Mouse (Mus musculus) adrenal gland, adult 2 months (tissue): Measurements from ENCODE around the gene Nr1h4. TPM values are rescaled to one million over a fixed set of nuclear protein-coding genes. Genes with fewer than 3 reads are reported as not detected.

Source experiments
- DNase-seq: peaks from one replicate; pipeline ENCODE4 v3.0.0; 2021
- polyA plus RNA-seq: library from polyadenylated mRNA; depleted of rRNA; stranded (reverse); fragments of >200 nt; gene quantifications from 2 replicates; pipeline ENCODE4 v1.2.3, GENCODE M21; 2012
- total RNA-seq, 2 experiments: library from RNA; stranded (reverse); gene quantifications; 2 replicates each; pipeline ENCODE4 v1.2.3; 2021

The Nr1h4 gene
- total and polyA plus RNA-seq, 3 experiments: 8.4 to 23.5 (median 20.3) TPM

DNA sequence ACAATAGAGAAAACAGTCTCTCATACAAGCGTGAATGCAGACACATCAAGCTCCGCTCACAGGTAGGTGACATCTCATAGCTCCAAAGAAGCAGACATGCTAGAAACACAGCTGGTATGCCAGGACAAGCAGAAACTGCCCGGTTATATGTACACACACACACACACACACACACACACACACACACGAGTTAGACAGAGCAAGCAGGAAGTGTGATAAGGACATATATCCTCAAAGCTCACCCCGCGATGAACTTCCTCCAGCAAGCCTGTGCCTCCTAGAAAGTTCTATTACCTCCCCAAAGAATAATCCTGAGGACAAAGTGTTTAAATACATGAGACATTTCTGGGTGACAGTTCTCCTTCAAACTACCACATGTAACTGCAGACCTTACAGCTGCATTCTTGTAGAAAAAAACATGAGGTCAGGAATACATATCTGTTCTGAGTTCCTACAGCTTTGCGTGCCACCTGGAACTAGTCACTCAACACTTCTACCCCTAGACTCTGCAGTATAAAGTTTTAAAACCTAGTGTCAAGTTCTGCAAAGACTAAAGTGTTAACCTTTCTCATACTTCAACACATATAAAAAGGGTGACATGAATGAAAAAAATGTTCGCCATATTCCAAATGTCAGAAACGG is 11.5 kb downstream of the Nr1h4 start:
- no peak for DNase-seq

DNA sequence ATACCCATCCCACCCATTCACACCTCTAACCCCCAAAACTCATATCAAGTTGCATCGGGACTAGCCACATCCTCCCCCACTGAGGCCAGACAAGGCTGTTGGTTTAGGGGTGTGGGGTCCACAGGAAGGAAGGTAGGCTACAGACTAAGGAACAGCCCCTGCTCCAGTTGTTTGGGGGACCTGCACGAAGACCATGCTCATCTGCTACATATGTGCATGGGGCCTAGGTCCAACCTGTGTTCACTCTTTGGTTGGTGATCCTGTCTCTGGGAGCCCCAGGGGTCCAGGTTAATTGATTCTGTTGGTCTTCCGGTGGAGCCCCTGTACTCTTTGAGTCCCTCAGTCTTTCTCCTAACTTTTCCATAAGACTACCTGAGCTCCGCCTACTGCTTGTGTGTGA is 13.0 kb downstream of the Nr1h4 start:
- DNase-seq: no peak

- peak; percentile 17 for DNase-seq
Observed at GRCm38 (mm10) chr10:89519226-89519625, 14.2 kb downstream of the Nr1h4 start.

DNA sequence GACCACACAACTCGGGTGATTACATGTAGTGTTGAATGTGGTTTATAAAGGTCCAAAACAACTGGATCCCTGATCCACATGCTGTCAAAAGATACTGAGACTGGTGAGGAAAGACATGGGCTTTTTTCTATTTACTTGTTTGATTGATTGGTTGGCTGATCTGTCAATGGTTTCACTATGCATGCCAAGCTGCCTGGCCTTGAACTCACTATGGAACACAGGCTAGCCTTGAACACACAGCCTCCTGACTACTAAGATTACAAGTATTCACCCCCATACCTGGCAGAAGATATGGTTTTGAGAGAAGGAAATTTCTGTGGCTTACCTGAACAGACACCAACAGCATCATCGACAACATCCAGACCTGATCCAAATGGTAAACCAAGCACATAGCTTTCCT is 15.0 kb downstream of the Nr1h4 start:
- DNase-seq: peak; percentile 29

- peak; percentile 30 for DNase-seq
Observed at GRCm38 (mm10) chr10:89515813-89516212, 17.6 kb downstream of the Nr1h4 start.

GRCm38 (mm10) chr10:89512562-89512961 is 20.8 kb downstream of the Nr1h4 start:
- no peak for DNase-seq

- DNase-seq: no peak
Observed at GRCm38 (mm10) chr10:89510547-89510946, 22.8 kb downstream of the Nr1h4 start.

DNA sequence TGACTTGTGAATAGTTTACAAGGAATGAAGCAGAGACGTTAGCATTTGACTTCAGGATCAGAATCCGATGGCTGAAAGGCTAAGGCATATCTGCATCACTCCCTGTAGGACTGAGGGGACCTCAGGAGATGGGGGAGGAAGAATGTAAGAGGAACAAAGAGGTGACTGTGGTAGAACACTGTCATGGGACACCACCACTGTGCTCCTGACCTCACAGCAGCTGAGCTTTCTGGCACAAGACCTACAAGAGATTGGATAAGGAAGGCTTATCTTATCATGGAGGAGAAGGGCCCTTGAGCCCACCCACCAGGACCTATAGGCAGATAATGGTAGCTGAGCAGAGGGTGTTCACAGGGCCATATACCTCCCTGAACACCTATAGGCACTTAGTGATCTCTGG is 24.8 kb downstream of the Nr1h4 start:
- DNase-seq: no peak

DNA sequence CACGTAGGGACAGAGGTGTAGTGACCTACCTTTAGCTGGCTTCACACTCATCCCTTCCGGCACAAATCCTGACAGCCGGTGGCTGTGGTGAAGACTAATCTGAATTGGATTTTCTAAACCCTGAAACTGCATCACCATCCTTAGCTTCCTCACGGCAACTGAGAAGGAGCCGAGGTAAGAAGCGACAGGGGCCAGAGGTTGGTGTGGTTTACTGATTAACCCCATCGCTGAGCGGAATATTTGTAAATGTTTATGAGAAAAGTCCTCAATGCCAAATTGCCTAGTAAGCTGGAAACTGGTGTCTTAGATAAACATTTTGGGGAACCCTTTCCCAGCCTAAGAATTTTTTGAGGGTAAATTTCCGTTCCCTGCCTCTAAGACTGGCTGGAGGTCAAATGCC is 26.9 kb downstream of the Nr1h4 start:
- DNase-seq: no peak

- DNase-seq: no peak
Observed at GRCm38 (mm10) chr10:89505592-89505955, 27.8 kb downstream of the Nr1h4 start.

DNA sequence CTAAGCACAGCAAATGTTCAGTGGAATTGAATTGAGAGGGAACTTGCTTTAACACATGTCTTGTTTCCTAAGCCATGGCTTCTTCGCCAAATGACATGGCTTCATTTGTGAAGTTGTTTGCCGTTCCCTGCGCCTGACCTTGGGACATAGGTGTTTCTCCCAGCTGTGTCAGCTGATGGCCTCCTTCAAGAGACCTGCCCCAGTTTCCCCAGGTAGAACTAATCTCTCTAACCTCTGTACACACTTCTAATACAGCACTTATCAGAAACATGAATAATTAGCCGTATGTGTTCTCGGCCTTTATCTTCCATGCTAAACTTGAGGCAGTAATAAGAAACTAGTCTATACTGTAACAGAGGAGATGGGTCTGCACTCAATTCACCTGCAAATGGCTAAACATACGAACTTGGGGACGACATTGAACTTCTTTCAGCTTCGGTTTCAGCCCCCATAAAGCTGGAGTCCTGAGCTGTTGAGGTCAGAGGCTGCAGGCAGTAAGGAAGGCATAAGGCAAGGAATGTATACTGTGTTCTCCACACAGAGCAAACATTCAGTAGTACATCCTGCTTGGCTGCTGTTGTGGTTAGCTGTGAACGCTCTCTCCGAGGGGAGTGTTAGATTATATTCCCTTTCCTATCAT is 28.3 kb downstream of the Nr1h4 start:
- no peak for DNase-seq

- DNase-seq: no peak
Observed at GRCm38 (mm10) chr10:89502986-89503560, 30.3 kb downstream of the Nr1h4 start.

GRCm38 (mm10) chr10:89501902-89502301 is 31.5 kb downstream of the Nr1h4 start:
- no peak for DNase-seq

- no peak for DNase-seq
Observed at GRCm38 (mm10) chr10:89495537-89495936, 37.8 kb downstream of the Nr1h4 start.

DNA sequence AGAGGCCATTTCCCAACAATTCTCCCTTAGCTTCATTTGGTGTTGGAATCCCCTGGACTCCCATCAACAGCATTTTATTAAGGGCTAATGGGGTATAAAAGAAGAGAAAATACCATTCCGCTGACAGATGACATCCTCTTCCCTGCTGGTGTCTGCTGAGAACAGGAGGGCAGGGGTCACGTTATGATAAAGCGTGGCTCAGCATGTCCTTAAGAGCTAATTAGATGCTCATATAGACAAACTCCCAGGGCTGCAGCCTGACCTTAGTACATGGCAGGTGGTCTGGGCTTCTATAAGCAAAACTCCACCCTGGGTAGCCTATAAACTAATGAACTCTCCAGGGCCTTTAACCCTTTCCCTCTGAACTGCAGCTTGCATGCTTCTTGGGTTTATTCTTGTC is 42.1 kb downstream of the Nr1h4 start:
- DNase-seq: no peak

GRCm38 (mm10) chr10:89490250-89490649 is 43.1 kb downstream of the Nr1h4 start:
- DNase-seq: peak; percentile 27

- DNase-seq: no peak
Observed at GRCm38 (mm10) chr10:89489459-89489858, 43.9 kb downstream of the Nr1h4 start.

- DNase-seq: peak; percentile 62
Observed at GRCm38 (mm10) chr10:89486995-89487742, 46.2 kb downstream of the Nr1h4 start.

DNA sequence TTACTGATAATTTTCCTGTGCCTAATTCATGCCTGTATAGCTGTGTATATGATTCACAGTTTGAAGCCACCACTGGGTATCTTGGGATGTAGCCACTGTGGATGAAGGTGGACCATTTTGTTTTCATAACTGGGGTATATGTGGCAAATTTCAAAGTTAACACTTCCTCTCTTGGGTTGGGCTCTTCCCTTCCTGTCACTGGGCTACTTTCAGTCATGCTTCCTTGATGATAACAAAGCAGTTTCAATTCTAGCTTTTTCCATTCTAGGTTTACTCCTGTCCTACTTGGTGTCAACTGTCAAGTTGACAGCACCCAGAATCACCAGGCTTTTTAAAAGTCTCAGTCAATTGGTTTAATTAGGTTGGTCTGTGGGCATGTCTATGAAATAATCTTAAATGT is 48.5 kb downstream of the Nr1h4 start:
- no peak for DNase-seq

DNA sequence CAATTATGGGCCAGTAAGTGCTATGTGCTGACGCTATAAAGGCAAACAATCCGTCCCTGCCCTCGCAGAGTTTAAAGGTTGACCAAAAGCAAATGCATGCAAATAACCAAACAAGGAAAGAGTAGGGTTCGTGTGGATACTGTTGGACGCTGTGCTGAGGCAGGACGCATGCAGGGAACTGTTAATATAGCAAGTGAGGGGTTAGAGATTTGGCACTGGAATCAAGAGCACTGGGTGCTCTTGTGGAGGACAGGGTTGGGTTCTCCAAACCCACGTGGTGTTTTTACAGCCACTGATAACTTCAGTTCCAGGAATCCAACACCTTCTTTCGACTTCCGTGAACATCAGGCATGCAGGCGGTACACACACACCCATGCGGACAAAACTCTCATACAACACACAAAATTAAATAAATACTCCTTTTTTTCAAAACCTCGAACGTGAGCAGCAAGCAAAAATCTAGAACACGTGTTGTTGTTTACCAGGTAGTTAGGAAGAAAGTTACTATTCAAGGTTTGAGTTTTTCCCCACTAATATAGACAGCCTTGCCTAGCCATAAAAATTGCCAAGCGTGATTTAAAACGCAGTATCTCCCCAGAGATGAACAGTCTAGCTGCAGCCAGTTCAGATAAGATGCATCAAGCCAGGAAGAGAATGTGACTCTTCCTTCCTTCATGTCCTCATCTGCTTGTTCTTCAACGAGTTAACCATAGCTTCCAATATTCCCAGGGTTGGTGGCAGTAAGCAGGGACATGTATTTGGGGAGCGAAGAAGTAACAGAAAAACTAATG is 49.4 kb downstream of the Nr1h4 start:
- no peak for DNase-seq

DNA sequence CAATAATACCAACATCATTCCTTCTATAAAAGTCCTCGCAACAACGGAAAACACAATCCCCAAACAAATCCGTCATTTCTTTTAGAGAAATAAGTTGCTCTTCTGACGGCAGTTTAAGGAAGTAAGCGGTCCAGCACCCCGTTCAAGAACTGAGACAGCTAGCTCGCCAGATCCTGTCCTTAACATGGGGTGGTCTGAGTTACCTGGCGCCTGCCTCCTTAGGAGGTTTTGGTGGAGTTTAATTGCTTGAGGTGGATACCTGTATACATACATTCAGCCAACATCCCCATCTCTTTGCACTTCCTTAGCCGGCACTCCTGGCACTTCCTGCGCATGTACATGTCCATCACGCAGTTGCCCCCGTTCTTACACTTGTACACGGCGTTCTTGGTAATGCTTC is 50.3 kb downstream of the Nr1h4 start:
- DNase-seq: no peak

GRCm38 (mm10) chr10:89482142-89482681 is 51.2 kb downstream of the Nr1h4 start:
- no peak for DNase-seq
